Mouse (Mus musculus) layer of hippocampus, adult 9-11 months (tissue): Measurements from ENCODE around the gene Aimp1.

ENCODE experiments used
- DNase-seq: peaks from one replicate; pipeline ENCODE4 v3.0.0; 2022

The Aimp1 gene

GRCm38 (mm10) chr3:132684231-132684928 lies at the start of gene Aimp1:
Aimp1 (minus strand) TSS chr3:132684370.
- no peak for DNase-seq

GRCm38 (mm10) chr3:132724326-132724725 lies 40.2 kb upstream of the Aimp1 start:
- peak; percentile 20 for DNase-seq

- no peak for DNase-seq
Observed at GRCm38 (mm10) chr3:132717316-132717715, 33.1 kb upstream of the Aimp1 start.

GRCm38 (mm10) chr3:132713913-132714312 lies 29.7 kb upstream of the Aimp1 start:
- DNase-seq, result no peak

- DNase-seq, result no peak
Observed at GRCm38 (mm10) chr3:132706977-132707376, 22.8 kb upstream of the Aimp1 start.

GRCm38 (mm10) chr3:132704216-132704615 lies 20.0 kb upstream of the Aimp1 start:
- DNase-seq, result no peak

- no peak for DNase-seq
Observed at GRCm38 (mm10) chr3:132701368-132701767, 17.2 kb upstream of the Aimp1 start.

GRCm38 (mm10) chr3:132683447-132684230 lies 531 bp downstream of the Aimp1 start, which contains the start of gene Tbck:
Tbck (plus strand) TSS chr3:132684144.
- DNase-seq, result peak; percentile 93

- no peak for DNase-seq
Observed at GRCm38 (mm10) chr3:132677494-132677893, 6.7 kb downstream of the Aimp1 start.

- no peak for DNase-seq
Observed at GRCm38 (mm10) chr3:132655955-132656354, 28.2 kb downstream of the Aimp1 start.

- DNase-seq, result no peak
Observed at GRCm38 (mm10) chr3:132653959-132654358, 30.2 kb downstream of the Aimp1 start.

GRCm38 (mm10) chr3:132651776-132652175 lies 32.4 kb downstream of the Aimp1 start:
- no peak for DNase-seq

- DNase-seq, result no peak
Observed at GRCm38 (mm10) chr3:132650191-132650590, 34.0 kb downstream of the Aimp1 start.

- DNase-seq, result no peak
Observed at GRCm38 (mm10) chr3:132649368-132649767, 34.8 kb downstream of the Aimp1 start.

- no peak for DNase-seq
Observed at GRCm38 (mm10) chr3:132646814-132647213, 37.4 kb downstream of the Aimp1 start.

GRCm38 (mm10) chr3:132644071-132644470 lies 40.1 kb downstream of the Aimp1 start:
- DNase-seq, result no peak

GRCm38 (mm10) chr3:132637080-132637479 lies 47.1 kb downstream of the Aimp1 start:
- no peak for DNase-seq

- no peak for DNase-seq
Observed at GRCm38 (mm10) chr3:132633261-132633660, 50.9 kb downstream of the Aimp1 start.

GRCm38 (mm10) chr3:132629601-132630239 lies 54.5 kb downstream of the Aimp1 start, which contains the start of gene Gimd1:
Gimd1 (plus strand) TSS chr3:132629820.
- DNase-seq, result no peak

- no peak for DNase-seq
Observed at GRCm38 (mm10) chr3:132628741-132629140, 55.4 kb downstream of the Aimp1 start.
